Mouse (Mus musculus): ENCODE measurements around the gene Ddr1.
A peak's percentile ranks its signal among the peaks of the same experiment; 100 is the strongest.

Gene Ddr1

DNA sequence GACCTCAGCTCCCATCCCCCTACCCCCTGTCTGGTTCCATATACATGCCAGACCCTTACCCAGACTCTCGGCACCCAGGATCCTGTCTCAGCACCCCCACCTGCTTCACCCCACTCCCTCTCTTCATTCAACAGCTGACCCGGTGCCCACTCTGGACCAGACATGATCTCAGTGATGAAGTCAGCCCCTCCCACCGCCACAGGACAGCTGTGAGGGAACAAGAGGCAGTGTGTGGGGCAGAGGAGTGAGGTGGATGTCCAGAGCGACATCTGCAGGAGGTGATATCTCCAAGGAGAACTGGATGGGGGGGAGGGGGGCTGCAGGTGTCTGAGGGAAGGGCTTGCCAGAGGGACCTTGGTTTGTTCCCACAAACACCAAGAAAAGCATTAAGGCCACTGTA is 12.6 kb downstream of the Ddr1 start:
- no peak for DNase-seq (ENCODE audit: low spot score)

DNA sequence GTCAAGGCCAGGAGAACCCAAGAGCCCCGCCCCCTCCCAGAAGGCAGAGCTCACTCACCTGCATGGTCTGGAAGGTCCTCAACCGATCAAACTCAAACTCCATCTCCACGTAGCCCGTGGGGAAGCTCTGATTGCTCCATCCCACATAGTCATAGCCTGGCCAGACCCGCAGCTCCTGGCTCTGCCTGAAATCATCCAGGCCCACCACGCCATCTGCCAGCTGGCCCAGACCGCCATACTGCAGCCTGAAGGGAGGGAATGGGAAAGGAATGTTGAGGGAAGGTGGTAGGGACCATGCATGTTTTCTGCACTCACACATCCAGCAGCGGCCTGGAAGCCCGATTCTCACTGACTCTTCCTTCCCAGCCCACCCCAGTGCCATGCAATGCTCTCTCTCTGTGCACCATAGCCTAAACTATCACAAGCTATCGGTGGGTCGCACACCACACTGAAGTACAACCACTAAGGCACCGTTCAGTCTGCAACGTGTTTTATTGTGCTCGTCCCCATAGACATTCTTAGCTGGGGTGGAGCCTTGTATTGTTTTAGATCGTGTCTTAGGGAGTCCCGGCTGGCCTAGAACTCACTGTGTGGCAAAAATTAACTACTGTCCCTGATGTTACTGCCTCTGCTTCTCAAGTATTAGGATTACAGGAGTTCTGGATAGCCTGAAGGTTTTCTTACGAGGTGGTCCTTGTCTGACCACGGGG is 14.3 kb downstream of the Ddr1 start:
- DNase-seq (ENCODE audit: low spot score) = no peak

DNA sequence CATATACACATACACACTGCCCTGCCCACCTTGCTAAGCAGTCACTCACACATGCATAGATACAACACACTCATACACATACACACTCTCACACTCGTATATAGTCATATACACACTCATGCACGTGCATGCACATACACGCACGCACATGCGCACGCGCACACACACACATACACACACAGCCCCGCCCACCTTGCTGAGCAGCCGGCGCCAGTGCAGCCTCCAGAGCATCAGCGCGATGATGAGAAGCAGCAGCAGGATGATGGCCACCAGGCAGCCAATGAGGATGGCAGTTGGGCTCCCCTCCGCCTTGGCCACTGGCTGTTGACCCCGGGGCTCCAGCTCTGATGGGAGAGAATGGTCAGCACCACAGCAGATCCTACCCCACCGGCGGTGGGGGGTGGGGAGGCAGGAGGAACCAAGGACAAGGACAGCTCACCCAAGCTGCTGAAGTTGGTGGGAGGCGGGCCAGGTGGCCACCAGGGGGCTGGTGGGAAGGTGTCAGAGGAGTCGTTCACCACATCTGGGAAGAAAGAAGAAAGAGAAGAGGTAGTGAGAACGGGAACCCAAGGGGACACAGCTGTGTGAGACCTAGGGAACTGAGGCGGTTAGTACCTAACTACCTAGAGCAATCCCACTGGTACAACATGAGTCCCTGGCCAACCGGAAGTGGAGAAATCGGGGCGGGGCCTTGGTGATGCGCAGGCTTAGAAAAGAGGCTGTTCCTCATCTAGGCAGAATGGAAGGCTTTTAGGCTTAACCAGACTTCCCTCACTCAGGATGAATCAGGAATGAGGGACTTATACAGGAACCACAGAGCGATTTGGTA is 15.9 kb downstream of the Ddr1 start:
- DNase-seq (ENCODE audit: low spot score) = no peak

DNA sequence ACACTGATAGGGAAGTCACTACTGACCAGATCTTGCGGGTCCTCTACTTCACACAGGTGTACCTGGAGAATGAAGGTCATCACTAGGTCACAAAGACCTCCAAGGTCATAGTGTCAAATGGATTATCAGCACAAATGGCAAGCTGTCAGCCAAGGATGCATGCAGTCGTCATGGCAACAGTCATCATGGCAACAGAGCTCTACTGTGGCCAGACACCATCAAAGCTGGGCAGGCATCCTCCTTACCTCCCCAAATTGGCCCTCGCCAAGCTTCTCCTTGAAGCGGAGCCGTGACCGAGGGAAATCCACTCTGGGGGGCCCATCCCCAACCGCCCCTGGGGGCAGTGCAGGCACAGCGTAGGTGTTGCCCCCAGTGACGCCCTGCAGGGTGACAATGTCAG is 19.4 kb downstream of the Ddr1 start:
- no peak for DNase-seq (ENCODE audit: low spot score)

DNA sequence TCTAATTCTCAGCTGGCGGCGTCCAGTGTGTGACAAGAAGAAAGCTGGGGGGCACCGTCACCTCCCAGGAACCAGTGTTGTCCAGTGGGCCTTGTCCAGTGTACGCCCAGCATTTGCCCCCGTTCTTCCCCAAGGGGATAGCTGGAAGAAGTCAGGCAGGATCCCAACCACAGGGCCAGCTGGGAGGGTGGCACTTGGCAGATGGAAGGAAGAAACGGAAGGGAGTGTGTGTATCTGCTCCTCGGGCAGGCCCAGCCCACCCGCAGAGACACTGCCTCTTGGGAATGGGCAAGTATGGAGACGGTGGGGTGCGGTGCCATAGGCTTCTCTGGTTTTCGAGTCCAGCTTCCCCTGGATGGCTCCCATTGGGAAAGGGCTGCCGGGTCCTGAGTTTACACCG is 22.4 kb downstream of the Ddr1 start:
- no peak for DNase-seq (ENCODE audit: low spot score)

DNA sequence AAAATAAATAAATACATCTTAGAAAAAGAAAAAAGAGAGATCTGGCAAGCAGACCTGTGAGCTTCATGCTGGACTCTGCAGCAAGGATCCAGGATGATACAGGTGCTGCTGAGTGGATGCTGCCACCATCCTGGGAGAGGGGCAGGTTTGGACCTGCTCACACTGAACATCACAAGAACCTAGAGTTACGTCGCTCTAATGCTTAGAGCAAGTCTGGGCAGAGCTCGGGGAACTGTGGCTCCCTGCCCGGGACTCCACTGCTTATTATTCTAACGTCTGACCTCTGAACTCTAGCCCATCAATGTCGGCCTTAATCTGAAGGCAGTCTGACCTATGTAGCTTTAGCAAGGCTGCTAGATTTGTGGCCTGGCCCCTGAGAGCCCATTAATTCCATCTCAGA is 23.8 kb downstream of the Ddr1 start:
- no peak for DNase-seq (ENCODE audit: low spot score)

DNA sequence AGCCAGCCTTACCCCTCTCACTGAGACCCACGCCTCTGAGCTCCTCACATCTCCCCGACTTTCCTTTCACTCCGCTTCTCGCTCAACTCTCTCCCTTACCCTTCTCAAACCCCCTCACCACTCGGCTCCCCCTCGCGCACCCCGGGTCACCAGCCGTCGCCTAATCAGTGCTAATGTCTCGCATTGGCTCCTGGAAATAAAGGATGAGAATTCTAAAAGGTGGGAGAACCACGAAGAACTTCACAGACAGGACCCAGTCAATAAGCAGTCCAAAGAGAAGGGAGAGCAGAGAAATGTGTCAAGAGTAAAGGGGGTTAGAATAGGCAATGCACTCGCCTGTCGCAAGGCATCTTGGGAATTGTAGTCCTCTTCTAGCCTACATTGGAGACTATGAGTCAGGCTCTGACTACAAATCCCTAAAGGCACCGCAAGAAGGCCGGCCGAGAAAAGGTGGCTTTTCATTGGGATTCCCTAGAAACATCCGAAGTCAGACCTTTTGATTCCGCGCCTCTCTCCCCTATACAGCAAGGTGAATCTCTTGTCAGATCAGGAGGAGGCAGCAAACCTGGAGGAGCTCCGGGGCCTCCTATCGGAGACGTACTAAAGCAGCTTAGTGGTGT is 30.9 kb downstream of the Ddr1 start, which contains the start of gene Gtf2h4:
Gtf2h4 (minus strand) TSS at position 324 of the 620 bp plus-strand sequence.
- DNase-seq (ENCODE audit: low spot score) = peak; percentile 83

DNA sequence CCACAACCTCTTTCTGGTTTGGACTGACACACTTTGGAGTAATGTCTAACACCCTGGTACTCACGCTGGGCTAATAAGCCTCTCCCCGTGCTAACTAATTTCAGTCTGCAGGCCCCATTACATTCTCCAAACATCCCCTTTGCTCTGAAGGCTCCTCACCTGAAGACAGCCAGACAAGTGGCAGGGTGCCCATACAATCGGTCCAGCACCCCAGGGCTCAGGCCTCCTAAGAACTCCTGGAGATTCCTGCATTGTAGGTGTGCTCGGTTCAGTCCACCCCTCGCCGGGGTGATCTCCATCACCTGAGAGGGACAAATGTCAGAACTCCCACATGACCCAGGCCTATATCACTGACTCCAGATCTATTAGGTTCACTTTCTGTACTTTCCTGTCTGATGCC is 31.9 kb downstream of the Ddr1 start:
- no peak for DNase-seq (ENCODE audit: low spot score)

DNA sequence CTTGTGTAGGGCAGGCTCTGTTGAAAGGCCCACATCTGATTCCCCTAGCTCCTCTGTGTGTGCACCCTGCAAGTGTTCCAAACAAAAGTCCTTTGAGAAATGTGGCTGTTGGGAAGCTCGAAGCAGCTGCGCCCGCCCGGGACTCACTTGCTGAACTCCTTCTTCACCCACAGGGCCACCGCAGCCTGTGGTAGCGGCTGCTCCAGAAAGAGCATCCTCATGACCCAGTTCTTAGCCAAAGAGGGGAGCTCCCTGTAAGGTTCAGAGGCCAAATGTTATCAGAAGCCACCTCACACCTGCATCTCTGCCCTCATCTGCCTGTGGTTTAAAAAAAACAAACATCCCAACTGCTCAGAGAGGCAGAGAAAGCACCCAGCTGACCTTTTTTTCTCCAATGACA is 32.6 kb downstream of the Ddr1 start:
- DNase-seq (ENCODE audit: low spot score) = no peak

DNA sequence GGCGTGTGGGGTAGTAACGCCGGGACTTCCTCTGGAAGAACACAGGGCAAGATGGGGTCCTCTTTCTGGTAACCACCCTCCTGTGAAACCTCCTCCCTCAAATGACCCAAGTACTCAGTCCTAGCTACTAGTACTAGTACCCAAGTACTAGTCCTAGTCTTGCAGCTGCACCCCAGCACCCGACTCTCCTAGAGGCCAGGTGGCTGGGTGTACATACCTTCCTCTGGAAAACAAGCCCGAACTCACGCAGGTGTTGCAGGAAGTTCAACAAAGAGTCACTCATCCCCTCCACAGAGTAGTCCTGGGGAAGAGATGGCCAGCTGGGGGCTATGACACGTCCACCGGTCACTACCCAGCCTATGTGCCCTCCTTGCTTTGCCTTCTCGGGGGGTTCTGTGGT is 34.7 kb downstream of the Ddr1 start:
- DNase-seq (ENCODE audit: low spot score) = no peak

DNA sequence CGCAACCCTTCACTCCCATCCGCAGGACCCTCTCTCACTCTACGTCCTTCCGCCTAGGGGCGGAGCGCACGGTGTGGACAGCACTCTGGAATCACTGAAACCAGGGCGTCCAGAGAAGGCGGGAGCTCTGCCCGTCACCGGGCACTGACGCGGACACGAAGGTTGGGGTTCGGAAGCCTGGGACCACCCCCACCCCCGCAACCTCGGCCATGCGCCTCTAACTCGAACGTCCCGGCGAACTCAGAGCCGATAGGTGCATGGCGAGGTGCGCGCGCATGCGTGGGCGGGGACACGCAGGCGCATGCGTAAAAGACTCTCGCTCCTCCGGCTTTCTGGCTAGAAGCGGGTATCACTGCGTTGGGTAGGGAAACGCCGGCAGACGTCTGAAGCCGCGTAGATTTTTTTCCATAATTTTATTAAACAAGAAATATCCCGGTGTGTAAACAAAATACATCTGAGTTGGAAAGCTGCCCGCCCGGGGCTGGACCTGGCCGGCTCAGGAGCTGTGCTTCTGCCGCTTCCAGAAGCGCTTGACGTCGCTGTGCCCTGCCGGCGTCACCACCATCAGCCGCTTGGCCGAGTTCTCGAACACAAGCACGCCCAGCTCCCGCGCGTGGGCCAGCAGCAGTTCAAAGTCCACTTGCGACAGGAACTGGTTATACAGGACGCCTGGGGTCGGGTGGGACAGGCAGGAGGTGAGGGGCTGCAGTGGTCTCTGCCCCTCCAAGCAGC is 36.9 kb downstream of the Ddr1 start, which contains the start of gene Vars2:
Vars2 (minus strand) TSS at position 259 of the 732 bp plus-strand sequence.
- peak; percentile 91 for DNase-seq (ENCODE audit: low spot score)

DNA sequence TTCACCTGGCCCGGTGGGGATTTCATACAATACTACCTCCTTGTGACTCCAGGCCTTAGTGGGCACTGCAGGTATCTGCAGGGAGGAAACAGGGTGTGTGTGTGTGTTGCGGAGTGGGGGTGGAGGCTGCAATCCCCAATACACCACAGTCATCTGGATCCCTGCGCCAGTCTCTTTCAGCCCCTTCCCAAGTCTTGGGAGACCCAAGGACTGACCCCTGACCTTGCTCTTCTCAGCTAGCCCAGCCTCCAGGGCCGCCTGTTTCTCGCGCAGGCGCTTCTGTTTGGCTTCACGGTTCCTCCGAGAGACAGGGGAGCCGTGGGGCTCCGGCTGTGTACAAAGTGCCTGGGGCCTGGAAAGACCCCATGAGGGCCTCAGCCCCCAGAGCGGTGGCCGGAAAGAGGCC is 37.6 kb downstream of the Ddr1 start:
- DNase-seq (ENCODE audit: low spot score) = no peak

DNA sequence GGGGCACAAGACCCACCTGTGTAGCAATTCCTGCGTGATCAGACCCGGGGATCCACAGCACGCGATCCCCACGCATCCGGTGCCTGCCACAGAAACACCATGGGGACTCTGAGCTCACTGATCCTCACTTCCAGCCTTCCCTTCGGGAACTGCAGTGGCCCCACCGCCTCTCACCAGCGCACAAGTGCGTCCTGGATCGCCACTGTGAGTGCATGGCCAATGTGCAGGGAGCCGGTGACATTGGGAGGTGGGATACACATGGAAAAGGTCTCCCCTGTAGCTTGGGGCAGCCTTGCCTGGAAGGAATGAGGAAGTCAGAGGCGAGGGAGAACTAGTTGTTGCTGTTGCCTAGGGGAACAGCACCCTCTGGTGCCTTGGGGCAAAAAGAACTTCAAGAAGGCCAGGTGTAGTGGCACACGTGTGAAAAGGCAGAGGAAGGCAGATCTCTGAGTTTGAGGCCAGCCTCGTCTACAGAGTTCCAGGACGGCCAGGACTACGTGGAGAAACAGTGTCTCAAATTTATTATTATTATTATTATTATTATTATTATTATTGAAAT is 38.4 kb downstream of the Ddr1 start:
- no peak for DNase-seq (ENCODE audit: low spot score)

DNA sequence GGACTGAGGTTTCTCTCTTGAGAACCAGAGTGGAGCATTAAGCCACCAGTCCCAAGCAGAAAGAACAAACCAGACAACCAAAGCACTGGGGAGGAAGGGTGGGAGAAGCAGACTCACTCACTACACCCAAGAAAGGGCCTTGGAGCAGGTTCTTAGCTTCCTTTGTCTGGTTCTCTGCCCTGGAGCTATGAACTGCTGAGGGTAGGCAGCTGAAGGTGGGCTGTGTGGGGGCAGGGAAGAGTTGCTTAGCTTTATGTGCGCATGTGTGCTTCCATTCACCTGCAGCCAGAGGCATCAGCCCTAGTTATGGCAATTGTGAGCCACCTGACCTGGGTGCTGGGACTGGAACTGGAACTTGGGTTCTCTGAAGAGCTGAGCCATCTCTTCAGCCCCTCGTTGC is 51.3 kb downstream of the Ddr1 start:
- DNase-seq (ENCODE audit: low spot score) = no peak

DNA sequence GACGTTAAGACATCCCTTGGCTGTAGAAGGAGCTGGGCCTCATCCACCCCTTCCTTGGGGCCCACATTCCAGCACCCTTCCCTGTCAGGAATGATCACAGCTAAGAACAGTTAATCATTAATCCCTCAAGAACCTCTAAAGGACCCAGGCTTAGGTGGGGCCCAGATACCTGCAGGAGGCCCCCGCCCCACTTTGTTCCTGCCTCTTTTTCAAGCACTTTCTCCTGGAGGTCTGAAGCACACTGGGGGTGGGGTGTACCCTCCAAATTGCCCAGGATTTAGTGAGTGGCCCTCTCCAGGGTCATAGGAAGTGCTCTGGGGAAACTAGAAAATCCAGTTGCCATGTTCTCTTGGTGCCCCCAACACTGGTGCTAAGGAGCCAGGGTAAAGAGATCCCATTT is 55.0 kb downstream of the Ddr1 start:
- no peak for DNase-seq (ENCODE audit: low spot score)

DNA sequence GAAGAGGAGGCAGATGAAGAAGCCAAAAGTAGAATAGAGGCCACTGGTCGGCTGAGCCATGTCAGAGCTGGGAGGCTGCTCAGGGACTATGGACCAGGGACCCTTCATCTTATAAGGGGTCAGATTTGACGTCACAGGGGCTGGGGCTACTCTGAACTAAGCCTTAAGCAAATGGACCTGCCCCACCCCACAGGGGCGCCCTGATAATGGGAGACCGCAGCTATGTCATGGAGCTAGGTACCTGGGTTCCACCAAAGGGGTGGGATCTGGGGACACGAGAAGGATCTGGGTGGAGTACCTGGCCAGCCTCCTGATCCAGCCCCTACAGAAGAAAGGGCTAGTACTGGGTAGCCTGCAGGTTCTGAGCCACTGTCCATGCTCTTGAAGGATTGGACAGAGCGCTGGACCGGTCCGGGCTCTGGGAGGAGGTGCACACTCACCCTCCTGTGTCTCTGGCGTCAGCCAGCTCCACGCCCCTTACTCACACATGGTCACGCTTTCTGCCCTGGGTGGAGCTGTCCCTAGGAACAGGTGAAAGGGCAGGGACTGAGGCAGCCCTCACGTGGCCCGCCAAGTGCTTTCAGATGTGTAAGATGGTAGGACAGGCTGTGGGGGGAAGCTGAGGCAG is 60.7 kb downstream of the Ddr1 start, which contains the start of gene Mucl3:
Mucl3 (minus strand) TSS at position 87 of the 628 bp plus-strand sequence.
- no peak for DNase-seq (ENCODE audit: low spot score)

DNA sequence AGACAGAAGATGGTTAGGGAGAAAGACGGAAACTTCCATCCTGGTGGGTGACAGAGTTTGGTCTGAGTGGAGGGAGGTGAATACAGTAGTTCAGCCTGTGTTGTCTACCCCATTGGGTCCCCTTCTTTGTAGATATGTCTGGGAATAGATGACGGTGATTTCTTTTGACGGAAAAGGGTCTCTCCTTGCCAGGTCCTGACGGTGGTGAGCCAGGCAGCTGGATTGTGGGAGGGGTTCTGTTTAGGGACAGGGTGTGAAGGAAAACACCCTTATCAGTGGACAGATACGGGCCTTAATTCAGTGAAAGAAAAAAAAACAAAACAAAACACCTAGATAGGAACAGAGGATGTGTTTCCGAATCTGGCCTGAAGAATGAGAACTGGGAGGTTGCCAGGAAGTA is 65.1 kb downstream of the Ddr1 start:
- no peak for DNase-seq (ENCODE audit: low spot score)

DNA sequence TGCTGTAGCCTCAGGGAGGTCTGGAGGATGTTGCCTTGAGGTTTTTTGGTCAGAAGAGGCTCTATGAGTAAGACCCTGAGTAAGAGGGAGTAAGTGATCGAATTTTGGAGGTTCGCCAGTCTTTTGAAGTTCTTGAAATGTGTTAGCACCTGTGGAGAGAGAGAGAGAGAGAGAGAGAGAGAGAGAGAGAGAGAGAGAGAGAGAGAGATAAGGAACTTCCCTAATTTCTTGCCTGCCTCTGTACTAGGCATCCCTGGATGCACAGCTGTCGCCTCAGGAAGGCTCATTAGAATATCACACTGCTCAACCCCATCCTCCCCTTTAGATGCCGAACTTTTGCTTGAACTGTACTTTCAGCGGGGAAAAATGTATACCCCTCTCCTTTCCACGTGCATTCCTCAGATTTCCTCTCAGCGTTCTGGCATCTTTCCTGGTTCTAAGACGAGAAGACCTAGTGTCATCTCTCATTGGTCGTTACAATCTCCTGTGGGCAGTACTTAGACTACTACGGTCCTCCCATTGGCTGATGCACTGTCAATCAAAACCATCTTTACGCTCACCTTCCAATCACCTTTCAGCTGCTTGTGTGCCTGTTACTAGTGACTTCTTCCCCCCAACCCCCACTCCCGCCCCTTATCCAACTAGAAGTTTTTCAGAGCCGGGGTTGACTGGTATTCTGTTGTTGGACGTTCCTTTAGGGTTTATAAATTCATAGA is 65.8 kb downstream of the Ddr1 start:
- peak; percentile 82 for DNase-seq (ENCODE audit: low spot score)

DNA sequence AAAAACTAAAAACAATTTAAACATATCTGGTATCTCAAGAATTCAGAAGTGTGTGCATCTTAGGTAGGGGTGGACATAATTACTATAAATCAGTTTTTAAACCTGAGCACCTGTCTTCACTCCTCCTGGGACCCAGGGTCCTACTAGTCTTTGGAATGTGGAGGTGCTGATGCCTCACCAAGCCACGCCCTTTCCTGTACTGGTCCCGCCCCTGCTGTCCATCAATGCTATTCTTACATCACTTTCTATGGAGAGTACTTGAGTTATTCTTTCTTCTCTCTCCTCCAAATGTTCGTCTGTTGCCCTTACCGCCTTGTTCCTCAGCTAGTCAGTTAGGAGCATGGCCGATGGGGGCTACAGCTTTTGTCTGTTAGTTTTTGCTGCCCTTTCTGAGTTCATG is 68.1 kb downstream of the Ddr1 start:
- no peak for DNase-seq (ENCODE audit: low spot score)

DNA sequence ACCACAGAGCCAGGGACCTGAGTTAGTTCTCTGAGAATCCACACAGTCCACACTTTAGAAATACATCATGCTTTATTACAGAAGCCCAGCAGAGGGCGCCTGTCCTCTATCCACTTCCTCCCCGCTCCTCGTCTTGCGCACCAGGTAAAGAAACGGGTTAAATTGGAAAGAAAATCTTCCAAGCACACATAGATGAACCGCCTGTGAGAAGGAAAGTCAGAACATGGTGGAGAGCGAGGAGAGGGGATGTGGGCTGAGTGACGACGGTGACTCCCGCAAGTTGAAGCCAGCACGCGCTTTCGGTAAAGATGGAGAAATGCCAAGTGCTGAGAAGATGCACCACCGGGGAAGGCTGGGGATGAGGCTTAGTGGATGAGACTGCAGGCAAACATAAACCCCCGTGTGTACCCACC is 68.7 kb downstream of the Ddr1 start:
- no peak for DNase-seq (ENCODE audit: low spot score)

DNA sequence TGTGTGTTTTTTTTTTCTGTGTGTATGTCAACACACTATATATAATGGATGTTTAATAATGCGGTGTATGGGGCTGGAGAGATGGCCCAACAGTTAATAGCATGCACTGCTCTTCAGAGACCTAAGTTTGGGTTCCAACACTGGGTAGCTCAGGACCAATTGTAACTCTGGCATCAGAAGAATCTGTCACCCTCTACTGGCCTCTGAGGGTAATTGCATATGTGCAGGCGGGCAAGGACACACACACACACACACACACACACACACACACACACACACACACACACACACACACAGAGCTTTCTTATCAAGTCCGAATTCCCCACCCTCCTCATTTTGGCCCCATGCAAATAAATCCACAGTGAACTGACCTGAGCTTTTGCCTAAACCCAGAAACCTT is 69.2 kb downstream of the Ddr1 start:
- DNase-seq (ENCODE audit: low spot score) = no peak

All from ovary, adult 18-20 months (tissue).